Mouse (Mus musculus) cortical plate, adult 2 months (tissue): ENCODE measurements around the gene Slc7a15.

ENCODE experiments used
- CTCF ChIP-seq: fragments of 200-500 bp; IDR thresholded peaks from 2 replicates; pipeline ENCODE4 v1.5.1; 2011; ENCODE audit warnings: mild to moderate bottlenecking, control low read depth, low read length; ENCODE audit not compliant: insufficient read depth; ENCODE audit errors: extremely low read depth
- POLR2A ChIP-seq: fragments of 200-500 bp; IDR thresholded peaks from 2 replicates; pipeline ENCODE4 v1.6.1; 2011; ENCODE audit warnings: mild to moderate bottlenecking, low read length, control low read depth; ENCODE audit not compliant: insufficient read depth; ENCODE audit errors: extremely low read depth

DNA sequence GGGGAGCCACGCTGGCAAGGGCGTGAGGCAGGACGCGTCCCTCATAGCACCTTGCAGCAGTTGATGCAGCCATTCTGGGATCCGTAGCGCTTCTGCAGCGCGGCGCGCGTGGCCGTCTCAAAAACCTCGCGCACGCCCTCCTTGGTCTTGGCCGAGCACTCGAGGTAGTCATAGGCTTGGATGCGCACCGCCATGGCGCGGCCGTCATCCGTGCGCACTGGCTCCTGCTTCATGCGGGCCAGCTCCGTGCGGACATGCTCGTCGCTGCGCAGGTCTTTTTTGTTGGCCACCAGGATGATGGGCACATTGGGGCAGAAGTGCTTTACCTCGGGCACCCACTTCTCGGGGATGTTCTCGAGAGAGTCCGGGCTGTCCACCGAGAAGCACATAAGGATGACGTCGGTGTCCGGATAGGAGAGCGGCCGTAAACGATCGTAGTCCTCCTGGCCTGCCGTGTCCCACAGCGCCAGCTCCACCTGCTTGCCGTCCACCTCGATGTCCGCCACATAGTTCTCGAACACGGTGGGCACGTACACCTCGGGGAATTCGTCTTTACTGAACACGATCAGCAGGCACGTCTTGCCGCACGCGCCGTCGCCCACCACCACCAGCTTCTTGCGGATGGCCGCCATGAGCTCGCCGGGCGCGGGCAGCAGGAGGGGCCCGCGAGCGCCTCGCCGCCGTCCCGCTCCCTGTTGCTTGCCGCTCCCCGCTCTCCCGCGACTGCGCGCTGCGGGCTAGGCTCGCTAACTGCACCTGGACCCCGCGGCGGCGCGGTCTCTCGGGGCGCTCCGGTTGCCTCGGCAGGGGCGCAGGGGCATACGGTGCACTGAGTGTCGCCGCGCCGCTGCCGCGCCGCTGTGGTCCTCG, 99.6 kb downstream of the Slc7a15 start:
- no peak for TF ChIP-seq POLR2A
- TF ChIP-seq CTCF = no peak
